Mouse (Mus musculus) liver, embryonic 15.5 days (tissue): ENCODE data around the gene Pde4d. TPM values are rescaled to one million over a fixed set of nuclear protein-coding genes. Genes with fewer than 3 reads are reported as not detected.

Experiments
- ATAC-seq: fragments of 200-750 bp; cut with Nextera tagmentation; 2 replicates; pipeline ENCODE4 v1.8.0; 2017; ENCODE audit warnings: moderate number of reproducible peaks, mild to moderate bottlenecking, moderate library complexity; ENCODE audit not compliant: insufficient read depth
- H3K27ac ChIP-seq: fragments of 300-500 bp; sonication (generic); replicated peaks from 2 replicates; pipeline ENCODE4 v1.5.1; 2015; ENCODE audit warnings: mild to moderate bottlenecking, inconsistent platforms
- H3K27me3 ChIP-seq: fragments of 300-500 bp; sonication (generic); 2 replicates; pipeline ENCODE4 v1.6.1; 2015; ENCODE audit warnings: mild to moderate bottlenecking, inconsistent platforms
- H3K36me3 ChIP-seq: fragments of 300-500 bp; sonication (generic); replicated peaks from 2 replicates; pipeline ENCODE4 v1.6.1; 2015; ENCODE audit warnings: moderate library complexity, mild to moderate bottlenecking, inconsistent platforms
- H3K4me1 ChIP-seq: fragments of 300-500 bp; sonication (generic); replicated peaks from 2 replicates; pipeline ENCODE4 v1.6.1; 2015; ENCODE audit warnings: inconsistent platforms
- H3K4me2 ChIP-seq: fragments of 300-500 bp; sonication (generic); 2 replicates; pipeline ENCODE4 v1.6.1; 2015; ENCODE audit warnings: moderate library complexity, mild to moderate bottlenecking, inconsistent platforms
- H3K4me3 ChIP-seq: fragments of 300-500 bp; sonication (generic); replicated peaks from 2 replicates; pipeline ENCODE4 v1.5.1; 2015; ENCODE audit warnings: mild to moderate bottlenecking, inconsistent platforms
- H3K9ac ChIP-seq: fragments of 300-500 bp; sonication (generic); 2 replicates; pipeline ENCODE4 v1.6.1; 2015; ENCODE audit warnings: moderate library complexity, mild to moderate bottlenecking, inconsistent platforms
- H3K9me3 ChIP-seq: fragments of 300-500 bp; sonication (generic); replicated peaks from 2 replicates; pipeline ENCODE4 v1.6.1; 2016; ENCODE audit warnings: inconsistent platforms
- WGBS: fragments of 180-500 bp; shearing (Covaris S2); methylation state at CpG from one replicate; pipeline ENCODE4 v1.1.7; 2015; ENCODE audit warnings: mixed read lengths; ENCODE audit not compliant: insufficient replicate concordance; 5-methylcytosine and 5-hydroxymethylcytosine counted together
- polyA plus RNA-seq: library from polyadenylated mRNA; unstranded; fragments of >200 nt; fragmentation: Nextera tagmentation; extraction: Ambion mirVana; gene quantifications from 2 replicates; pipeline ENCODE4 v1.2.1, GENCODE M21; 2015

The Pde4d gene
- polyA plus RNA-seq, 1 experiment from 2014 or later, result 13.2 TPM

- H3K9me3 ChIP-seq, result no peaks in the 10 kb centered on the region
- 85% methylated on average over 10 of the region's 10 CpGs for WGBS
- no peak overlapping the region for H3K4me3 ChIP-seq
- H3K4me2 ChIP-seq, result no peak overlapping the region
- no peak overlapping the region for H3K27ac ChIP-seq
- H3K27me3 ChIP-seq, result no peaks in the 10 kb centered on the region
- peaks cover 24% of the 10 kb centered on the region for H3K4me1 ChIP-seq
- no peaks in the 10 kb centered on the region for H3K36me3 ChIP-seq
- H3K9ac ChIP-seq, result no peak overlapping the region
- ATAC-seq, result no peak
These were observed 1467.8 kb downstream of the Pde4d start for GRCm38 (mm10) chr13:109917551-109917950.

- ATAC-seq, result no peak
- 57% methylated on average over 8 of the region's 8 CpGs for WGBS
These were observed 1468.9 kb downstream of the Pde4d start for GRCm38 (mm10) chr13:109918631-109919030.

GRCm38 (mm10) chr13:109920256-109920655, 1470.5 kb downstream of the Pde4d start:
- WGBS, result 77% methylated on average over 6 of the region's 6 CpGs

More at GRCm38 (mm10) chr13:109918631-109919030, 1468.9 kb downstream of the Pde4d start:
- Histone ChIP-seq H3K27me3 (no peaks in the 10 kb centered on the region), H3K27ac (no peak overlapping the region), H3K9ac (no peak overlapping the region), H3K36me3 (no peaks in the 10 kb centered on the region), H3K4me3 (no peak overlapping the region), H3K9me3 (no peaks in the 10 kb centered on the region), H3K4me1 (peaks cover 24% of the 10 kb centered on the region), H3K4me2 (no peak overlapping the region)

GRCm38 (mm10) chr13:109921336-109922038, 1471.7 kb downstream of the Pde4d start:
- H3K27me3 ChIP-seq, result no peaks in the 10 kb centered on the region
- peaks cover 16% of the 10 kb centered on the region for H3K4me1 ChIP-seq
- no peak overlapping the region for H3K9ac ChIP-seq
- 48% methylated on average over 17 of the region's 17 CpGs for WGBS
- H3K4me2 ChIP-seq, result no peak overlapping the region
- H3K36me3 ChIP-seq, result no peaks in the 10 kb centered on the region
- H3K27ac ChIP-seq, result no peak overlapping the region
- no peak for ATAC-seq
- no peaks in the 10 kb centered on the region for H3K9me3 ChIP-seq
- no peak overlapping the region for H3K4me3 ChIP-seq

More at GRCm38 (mm10) chr13:109920256-109920655, 1470.5 kb downstream of the Pde4d start:
- Histone ChIP-seq H3K27me3 (no peaks in the 10 kb centered on the region), H3K4me2 (no peak overlapping the region), H3K4me1 (peaks cover 13% of the 10 kb centered on the region), H3K9ac (no peak overlapping the region), H3K9me3 (no peaks in the 10 kb centered on the region), H3K36me3 (no peaks in the 10 kb centered on the region), H3K27ac (no peak overlapping the region), H3K4me3 (no peak overlapping the region)
- ATAC-seq, result no peak

- Histone ChIP-seq H3K4me3 (no peak overlapping the region), H3K4me2 (no peak overlapping the region), H3K9me3 (no peaks in the 10 kb centered on the region), H3K4me1 (peaks cover 20% of the 10 kb centered on the region), H3K27me3 (no peaks in the 10 kb centered on the region), H3K27ac (no peak overlapping the region), H3K9ac (no peak overlapping the region), H3K36me3 (no peaks in the 10 kb centered on the region)
- no peak for ATAC-seq
- WGBS, result 2% methylated on average over 4 of the region's 4 CpGs
These were observed 1472.5 kb downstream of the Pde4d start for GRCm38 (mm10) chr13:109922228-109922627.

GRCm38 (mm10) chr13:109922782-109923181, 1473.0 kb downstream of the Pde4d start:
- no peak for ATAC-seq
- 60% methylated on average over 12 of the region's 12 CpGs for WGBS
- no peak overlapping the region for H3K4me3 ChIP-seq

GRCm38 (mm10) chr13:109924771-109925170, 1475.0 kb downstream of the Pde4d start:
- Histone ChIP-seq H3K36me3 (no peaks in the 10 kb centered on the region), H3K27ac (no peak overlapping the region), H3K9me3 (no peaks in the 10 kb centered on the region), H3K4me3 (no peak overlapping the region), H3K27me3 (no peaks in the 10 kb centered on the region), H3K9ac (no peak overlapping the region), H3K4me2 (no peak overlapping the region), H3K4me1 (peaks cover 20% of the 10 kb centered on the region)
- ATAC-seq, result no peak
- 85% methylated on average over 15 of the region's 15 CpGs for WGBS

More at GRCm38 (mm10) chr13:109922782-109923181, 1473.0 kb downstream of the Pde4d start:
- Histone ChIP-seq H3K36me3 (no peaks in the 10 kb centered on the region), H3K4me1 (peaks cover 20% of the 10 kb centered on the region), H3K9ac (no peak overlapping the region), H3K27me3 (no peaks in the 10 kb centered on the region), H3K4me2 (no peak overlapping the region), H3K9me3 (no peaks in the 10 kb centered on the region), H3K27ac (no peak overlapping the region)

- Histone ChIP-seq H3K36me3 (no peaks in the 10 kb centered on the region), H3K4me2 (peak overlapping the region; percentile 38), H3K27ac (no peak overlapping the region), H3K27me3 (no peaks in the 10 kb centered on the region), H3K9me3 (no peaks in the 10 kb centered on the region), H3K4me3 (no peak overlapping the region), H3K4me1 (peaks cover 16% of the 10 kb centered on the region), H3K9ac (no peak overlapping the region)
- 22% methylated on average over 15 of the region's 15 CpGs for WGBS
- ATAC-seq, result no peak
These were observed 1476.7 kb downstream of the Pde4d start for GRCm38 (mm10) chr13:109926277-109926920.

- 60% methylated on average over 2 of the region's 2 CpGs for WGBS
- H3K27ac ChIP-seq, result no peak overlapping the region
- H3K36me3 ChIP-seq, result no peaks in the 10 kb centered on the region
- no peak overlapping the region for H3K4me2 ChIP-seq
- H3K27me3 ChIP-seq, result no peaks in the 10 kb centered on the region
- no peak overlapping the region for H3K4me3 ChIP-seq
- no peak for ATAC-seq
- no peak overlapping the region for H3K9ac ChIP-seq
- H3K9me3 ChIP-seq, result no peaks in the 10 kb centered on the region
- peaks cover 10% of the 10 kb centered on the region for H3K4me1 ChIP-seq
These were observed 1478.0 kb downstream of the Pde4d start for GRCm38 (mm10) chr13:109927782-109928181.

- H3K4me2 ChIP-seq, result no peak overlapping the region
- ATAC-seq, result no peak
- no peak overlapping the region for H3K4me3 ChIP-seq
- H3K36me3 ChIP-seq, result peaks cover 16% of the 10 kb centered on the region
- H3K27ac ChIP-seq, result no peak overlapping the region
- WGBS, result 73% methylated on average over 13 of the region's 13 CpGs
- H3K9me3 ChIP-seq, result no peaks in the 10 kb centered on the region
- H3K9ac ChIP-seq, result no peak overlapping the region
- no peaks in the 10 kb centered on the region for H3K27me3 ChIP-seq
- no peaks in the 10 kb centered on the region for H3K4me1 ChIP-seq
These were observed 1482.9 kb downstream of the Pde4d start for GRCm38 (mm10) chr13:109932688-109933087.

GRCm38 (mm10) chr13:109933554-109933953, 1483.8 kb downstream of the Pde4d start:
- no peak overlapping the region for H3K4me3 ChIP-seq
- H3K4me1 ChIP-seq, result no peaks in the 10 kb centered on the region
- no peaks in the 10 kb centered on the region for H3K9me3 ChIP-seq
- H3K9ac ChIP-seq, result no peak overlapping the region
- no peaks in the 10 kb centered on the region for H3K27me3 ChIP-seq
- no peak for ATAC-seq
- no peak overlapping the region for H3K27ac ChIP-seq
- 78% methylated on average over 7 of the region's 7 CpGs for WGBS
- H3K4me2 ChIP-seq, result no peak overlapping the region
- peaks cover 22% of the 10 kb centered on the region for H3K36me3 ChIP-seq
